Mouse (Mus musculus) kidney, embryonic 16.5 days (tissue): ENCODE measurements at regions not wholly inside any gene's neighbourhood (a gene's known extent, or its start where the extent isn't known, plus 50 kb on each side); places are given as distances from the start of the nearest gene placed in this dataset.

Experiments
- ATAC-seq: fragments of 200-750 bp; cut with Nextera tagmentation; 2 replicates; pipeline ENCODE4 v1.8.0; 2017; ENCODE audit warnings: moderate TSS enrichment; ENCODE audit not compliant: low FRiP score, low TSS enrichment
- H3K27ac ChIP-seq: fragments of 300-500 bp; sonication (generic); 2 replicates; pipeline ENCODE4 v1.5.1; 2014; ENCODE audit warnings: low read length
- H3K27me3 ChIP-seq: fragments of 300-500 bp; sonication (generic); 2 replicates; pipeline ENCODE4 v1.6.1; 2014; ENCODE audit warnings: low read length, control low read depth, mixed read lengths; ENCODE audit not compliant: insufficient read depth
- H3K36me3 ChIP-seq: fragments of 300-500 bp; sonication (generic); 2 replicates; pipeline ENCODE4 v1.6.1; 2014; ENCODE audit warnings: low read length, control low read depth, mixed read lengths; ENCODE audit not compliant: insufficient read depth
- H3K4me1 ChIP-seq: fragments of 300-500 bp; sonication (generic); 2 replicates; pipeline ENCODE4 v1.6.1; 2014; ENCODE audit warnings: low read length, control low read depth, mixed read lengths; ENCODE audit not compliant: insufficient read depth
- H3K4me2 ChIP-seq: fragments of 300-500 bp; sonication (generic); replicated peaks from 2 replicates; pipeline ENCODE4 v1.6.1; 2014; ENCODE audit warnings: low read depth, low read length
- H3K4me3 ChIP-seq: fragments of 300-500 bp; sonication (generic); 2 replicates; pipeline ENCODE4 v1.5.1; 2014; ENCODE audit warnings: mild to moderate bottlenecking, low read length
- H3K9ac ChIP-seq: fragments of 300-500 bp; sonication (generic); replicated peaks from 2 replicates; pipeline ENCODE4 v1.6.1; 2014; ENCODE audit warnings: low read length
- H3K9me3 ChIP-seq: fragments of 300-500 bp; sonication (generic); 2 replicates; pipeline ENCODE4 v1.6.1; 2016; ENCODE audit warnings: low read length, control low read depth
- WGBS: fragments of 180-500 bp; shearing (Covaris S2); extraction: QIAGEN DNeasy Blood & Tissue Kit; methylation state at CpG from one replicate; pipeline ENCODE4 v1.1.7; 2014; 5-methylcytosine and 5-hydroxymethylcytosine counted together

DNA sequence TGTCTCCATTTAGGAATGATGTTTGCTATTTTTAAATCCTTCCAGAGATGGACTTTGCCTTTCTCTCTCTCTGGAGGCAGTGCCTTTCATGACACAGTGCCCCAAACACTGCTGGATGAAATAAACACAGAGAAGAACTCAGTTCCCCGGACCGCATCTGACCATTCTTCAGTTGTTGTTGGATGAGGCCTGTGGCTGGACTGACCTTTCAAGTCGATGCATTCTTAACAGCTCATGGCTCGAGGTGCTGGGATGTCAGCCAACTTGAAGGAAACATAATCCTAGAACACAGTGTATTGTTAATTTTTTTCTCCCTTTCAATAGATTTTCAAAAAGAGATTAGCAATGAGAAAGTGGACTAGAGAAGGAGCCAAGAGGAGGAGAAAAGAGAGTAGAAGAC is 98.3 kb upstream of the Mocs2 start:
- H3K9me3 ChIP-seq: no peaks in the 10 kb centered on the region
- no peak overlapping the region for H3K4me3 ChIP-seq
- H3K27ac ChIP-seq: no peak overlapping the region
- H3K27me3 ChIP-seq: no peaks in the 10 kb centered on the region
- no peak for ATAC-seq
- WGBS: 71% methylated on average over 4 of the region's 4 CpGs
- H3K4me2 ChIP-seq: no peak overlapping the region
- H3K9ac ChIP-seq: no peak overlapping the region
- no peaks in the 10 kb centered on the region for H3K4me1 ChIP-seq
- no peaks in the 10 kb centered on the region for H3K36me3 ChIP-seq

DNA sequence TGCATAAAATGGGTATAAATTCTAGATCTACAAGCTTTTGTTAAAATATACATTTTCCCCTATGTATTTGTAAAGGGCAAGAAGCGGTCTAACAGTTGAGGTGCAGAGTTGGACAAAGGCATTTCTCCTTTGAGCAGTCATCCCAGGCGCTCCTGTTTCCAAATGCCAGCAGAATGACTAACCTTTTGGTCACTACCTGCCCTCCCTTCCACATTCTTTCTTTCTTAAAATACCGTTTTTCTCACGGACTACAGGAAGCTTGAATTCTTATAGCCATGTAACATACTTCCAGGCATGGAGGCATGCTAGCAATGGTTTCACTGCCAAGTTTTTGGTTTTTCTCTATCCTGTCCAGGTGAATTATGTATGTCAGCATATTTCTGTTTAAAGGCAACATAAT is 91.2 kb upstream of the Mocs2 start:
- Histone ChIP-seq H3K27me3 (no peaks in the 10 kb centered on the region), H3K27ac (no peak overlapping the region), H3K9me3 (no peaks in the 10 kb centered on the region), H3K4me2 (no peak overlapping the region), H3K36me3 (no peaks in the 10 kb centered on the region), H3K9ac (no peak overlapping the region), H3K4me1 (no peaks in the 10 kb centered on the region), H3K4me3 (no peak overlapping the region)
- 65% methylated on average over 4 of the region's 4 CpGs for WGBS
- ATAC-seq: no peak

DNA sequence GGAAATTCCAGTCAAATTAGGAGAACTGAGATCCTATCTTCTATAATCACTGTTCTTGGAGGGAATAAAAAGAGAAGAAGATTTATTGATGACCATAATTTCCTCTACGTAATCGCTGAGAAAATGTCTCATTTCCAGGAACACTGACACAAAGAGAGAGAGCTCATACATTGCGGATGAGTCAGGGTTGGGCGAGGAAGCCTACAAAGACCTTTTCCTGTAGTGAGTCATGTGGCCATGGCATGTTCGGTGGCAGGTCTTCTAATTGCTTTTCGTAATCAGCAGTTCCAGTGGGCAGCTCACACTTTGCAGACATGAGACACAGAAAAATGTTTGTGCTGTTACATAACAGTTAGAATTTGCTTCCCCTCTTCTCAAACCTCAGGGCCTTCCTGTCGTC is 83.0 kb upstream of the Mocs2 start:
- no peaks in the 10 kb centered on the region for H3K27me3 ChIP-seq
- no peak overlapping the region for H3K4me2 ChIP-seq
- H3K9me3 ChIP-seq: no peaks in the 10 kb centered on the region
- no peak for ATAC-seq
- H3K36me3 ChIP-seq: no peaks in the 10 kb centered on the region
- H3K9ac ChIP-seq: no peak overlapping the region
- H3K4me1 ChIP-seq: no peaks in the 10 kb centered on the region
- no peak overlapping the region for H3K4me3 ChIP-seq
- no peak overlapping the region for H3K27ac ChIP-seq
- WGBS: 69% methylated on average over 7 of the region's 7 CpGs

DNA sequence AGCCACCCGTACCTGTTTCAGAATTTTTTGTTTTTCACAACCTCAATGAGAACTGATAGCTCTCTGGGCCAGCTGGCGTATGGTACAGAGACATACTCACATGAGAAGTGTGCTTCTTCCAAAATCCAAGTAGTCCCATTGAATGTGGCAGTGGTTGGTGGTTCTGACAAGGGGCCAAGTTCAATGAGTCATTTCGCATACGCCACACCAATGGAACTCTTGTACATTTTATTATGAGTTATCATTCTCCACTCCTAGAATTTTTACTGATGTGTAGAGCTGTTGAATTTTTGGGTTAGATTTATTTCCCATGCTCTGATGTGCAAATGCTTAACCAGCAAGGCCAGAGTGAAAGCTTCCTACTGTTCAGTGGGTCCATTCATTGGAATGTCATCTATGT is 82.0 kb upstream of the Mocs2 start:
- H3K27ac ChIP-seq: no peak overlapping the region
- 91% methylated on average over 4 of the region's 4 CpGs for WGBS
- ATAC-seq: no peak
- H3K4me2 ChIP-seq: no peak overlapping the region
- no peaks in the 10 kb centered on the region for H3K27me3 ChIP-seq
- H3K36me3 ChIP-seq: no peaks in the 10 kb centered on the region
- no peaks in the 10 kb centered on the region for H3K9me3 ChIP-seq
- H3K9ac ChIP-seq: no peak overlapping the region
- H3K4me1 ChIP-seq: no peaks in the 10 kb centered on the region
- H3K4me3 ChIP-seq: no peak overlapping the region

DNA sequence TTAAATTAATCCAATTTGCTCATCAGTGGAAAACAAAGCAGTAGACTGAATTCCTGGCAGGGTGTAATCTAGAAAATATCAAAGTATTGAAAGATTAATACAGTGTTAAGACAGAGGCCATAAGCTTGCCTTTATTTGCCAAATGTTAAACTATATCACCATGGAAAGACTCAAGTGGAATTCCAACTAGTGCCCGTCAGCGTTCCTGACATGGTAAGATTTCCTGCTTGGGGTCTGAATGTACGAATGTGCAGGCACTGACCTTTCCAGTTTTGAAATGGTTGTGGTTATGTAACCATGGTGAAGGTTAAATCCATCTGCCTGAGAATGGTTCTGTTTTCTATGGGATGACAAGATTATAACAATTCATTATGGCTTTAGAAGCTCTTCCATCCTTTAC is 75.5 kb upstream of the Mocs2 start:
- Histone ChIP-seq H3K4me2 (no peak overlapping the region), H3K9me3 (no peaks in the 10 kb centered on the region), H3K36me3 (no peaks in the 10 kb centered on the region), H3K27ac (no peak overlapping the region), H3K4me3 (no peak overlapping the region), H3K9ac (no peak overlapping the region), H3K27me3 (no peaks in the 10 kb centered on the region), H3K4me1 (no peaks in the 10 kb centered on the region)
- ATAC-seq: no peak
- WGBS: 86% methylated on average over 3 of the region's 3 CpGs

DNA sequence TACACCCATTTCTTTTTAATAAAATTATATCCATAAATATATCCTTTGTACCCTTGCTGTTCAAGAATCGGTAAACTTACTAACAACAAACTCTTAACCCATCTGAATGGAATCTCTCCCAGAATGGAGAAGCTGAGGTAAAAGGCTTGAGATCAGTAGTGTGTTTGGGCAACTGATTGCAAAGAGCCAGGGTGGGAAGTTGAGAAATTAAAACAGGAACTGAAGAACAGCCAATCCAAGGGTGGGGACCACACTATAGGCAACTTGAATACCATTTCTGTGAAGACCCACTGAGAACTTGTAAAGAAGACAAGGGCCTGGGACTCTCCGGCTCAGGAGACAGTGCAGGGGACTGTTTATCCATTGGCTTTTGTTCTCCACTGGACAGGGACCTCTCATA is 72.2 kb upstream of the Mocs2 start:
- 90% methylated on average over 2 of the region's 2 CpGs for WGBS
- Histone ChIP-seq H3K27ac (no peak overlapping the region), H3K9me3 (no peaks in the 10 kb centered on the region), H3K4me3 (no peak overlapping the region), H3K4me2 (no peak overlapping the region), H3K4me1 (no peaks in the 10 kb centered on the region), H3K9ac (no peak overlapping the region), H3K36me3 (no peaks in the 10 kb centered on the region), H3K27me3 (no peaks in the 10 kb centered on the region)
- no peak for ATAC-seq

DNA sequence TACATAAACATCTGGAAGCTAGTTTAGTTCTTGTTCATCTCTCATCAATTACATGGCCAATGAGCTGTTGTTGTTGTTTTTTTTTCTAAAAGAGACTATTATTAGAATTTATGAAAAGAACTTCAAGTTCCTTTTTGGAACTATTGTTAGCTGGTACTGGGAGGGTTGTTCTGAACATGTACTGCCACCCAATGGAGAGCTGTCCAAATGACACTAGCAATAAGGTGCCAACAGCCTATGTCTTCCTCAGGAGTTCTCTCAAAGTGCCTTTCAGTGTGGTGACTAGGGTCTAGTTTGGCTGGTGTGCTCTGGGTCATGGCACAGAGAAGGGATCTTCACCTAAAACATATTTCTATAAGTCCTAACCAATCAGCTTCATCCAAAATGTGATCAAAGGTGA is 60.6 kb upstream of the Mocs2 start:
- Histone ChIP-seq H3K27me3 (no peaks in the 10 kb centered on the region), H3K4me3 (no peak overlapping the region), H3K4me1 (no peaks in the 10 kb centered on the region), H3K9ac (no peak overlapping the region), H3K4me2 (no peak overlapping the region), H3K9me3 (no peaks in the 10 kb centered on the region), H3K36me3 (no peaks in the 10 kb centered on the region), H3K27ac (no peak overlapping the region)
- ATAC-seq: peak; percentile 59; the same call in 1 of the 2 replicates

DNA sequence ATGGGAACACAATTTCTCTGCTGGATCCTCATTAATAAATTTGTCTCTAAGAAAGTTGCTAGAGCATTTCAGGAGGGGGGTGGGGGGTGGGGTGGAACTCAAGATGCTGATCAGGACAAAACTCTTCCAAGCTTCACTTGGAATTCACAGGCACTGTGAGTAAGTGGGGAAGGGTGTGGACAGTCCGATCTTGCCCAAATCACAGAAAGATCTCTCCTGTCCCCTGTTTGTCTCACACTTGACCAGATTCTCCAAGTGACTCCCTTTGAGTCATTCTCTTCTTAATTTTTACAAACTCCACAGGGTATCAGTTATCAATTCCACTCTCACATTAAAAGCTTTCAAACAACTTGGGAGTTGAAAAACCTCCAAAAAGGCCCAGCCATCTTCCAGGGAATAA is 58.1 kb upstream of the Mocs2 start:
- H3K4me2 ChIP-seq: no peak overlapping the region
- WGBS: 92% methylated on average over 1 of the region's 1 CpGs
- no peaks in the 10 kb centered on the region for H3K4me1 ChIP-seq
- H3K9me3 ChIP-seq: no peaks in the 10 kb centered on the region
- H3K36me3 ChIP-seq: no peaks in the 10 kb centered on the region
- no peak overlapping the region for H3K4me3 ChIP-seq
- no peak overlapping the region for H3K27ac ChIP-seq
- H3K27me3 ChIP-seq: no peaks in the 10 kb centered on the region
- no peak for ATAC-seq
- H3K9ac ChIP-seq: no peak overlapping the region

DNA sequence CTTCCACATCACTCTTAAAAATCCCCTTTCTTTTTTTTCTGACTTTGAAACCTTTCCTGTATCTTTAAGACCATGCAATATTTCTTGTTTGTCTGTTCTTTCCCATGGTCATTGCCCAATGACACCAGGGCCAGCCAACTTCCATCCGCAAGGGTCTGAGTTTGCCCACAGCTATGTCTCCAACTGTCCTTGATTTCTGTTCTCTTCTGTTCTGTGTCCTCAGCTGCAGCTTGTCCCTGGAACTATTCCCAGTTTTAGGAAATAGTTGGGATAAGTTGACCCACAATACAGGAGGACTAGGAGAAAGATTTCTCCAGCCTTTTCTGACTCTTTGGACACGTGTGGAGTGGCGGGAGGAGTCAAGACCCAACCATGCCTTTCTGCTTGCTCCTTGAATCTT is 57.1 kb upstream of the Mocs2 start:
- no peaks in the 10 kb centered on the region for H3K9me3 ChIP-seq
- 88% methylated on average over 3 of the region's 3 CpGs for WGBS

More for the DNA sequence above, 57.1 kb upstream of the Mocs2 start:
- H3K27ac ChIP-seq: no peak overlapping the region
- ATAC-seq: no peak
- no peaks in the 10 kb centered on the region for H3K4me1 ChIP-seq
- H3K27me3 ChIP-seq: no peaks in the 10 kb centered on the region
- no peak overlapping the region for H3K4me3 ChIP-seq
- no peak overlapping the region for H3K9ac ChIP-seq
- no peak overlapping the region for H3K4me2 ChIP-seq
- H3K36me3 ChIP-seq: no peaks in the 10 kb centered on the region
